Mouse (Mus musculus) ES-E14 (cell line): ENCODE measurements at regions not wholly inside any gene's neighbourhood (a gene's known extent, or its start where the extent isn't known, plus 50 kb on each side); places are given as distances from the start of the nearest gene placed in this dataset.
"Not testable (repeated sequence)": the region's sequence is repeated elsewhere in the genome, so short reads cannot be mapped to it uniquely, and the experiment has no call there.

Source experiments
- CHD2 ChIP-seq: IDR thresholded peaks from 2 replicates; pipeline ENCODE4 v1.6.1; 2014; ENCODE audit warnings: mild to moderate bottlenecking, low read depth, low read length, inconsistent platforms
- HCFC1 ChIP-seq: IDR thresholded peaks from 2 replicates; pipeline ENCODE4 v1.6.1; 2012; ENCODE audit warnings: low read length, inconsistent platforms, borderline replicate concordance; ENCODE audit not compliant: insufficient read depth
- MAFK ChIP-seq: IDR thresholded peaks from 2 replicates; pipeline ENCODE4 v1.6.1; 2014; ENCODE audit warnings: mild to moderate bottlenecking, low read depth, low read length, inconsistent platforms; ENCODE audit not compliant: insufficient read depth
- ZC3H11A ChIP-seq: IDR thresholded peaks from 2 replicates; pipeline ENCODE4 v1.6.1; 2012; ENCODE audit warnings: low read depth, mild to moderate bottlenecking, inconsistent platforms, low read length, borderline replicate concordance
- ZNF384 ChIP-seq: IDR thresholded peaks from 2 replicates; pipeline ENCODE4 v1.6.1; 2012; ENCODE audit warnings: low read depth, low read length, inconsistent platforms

DNA sequence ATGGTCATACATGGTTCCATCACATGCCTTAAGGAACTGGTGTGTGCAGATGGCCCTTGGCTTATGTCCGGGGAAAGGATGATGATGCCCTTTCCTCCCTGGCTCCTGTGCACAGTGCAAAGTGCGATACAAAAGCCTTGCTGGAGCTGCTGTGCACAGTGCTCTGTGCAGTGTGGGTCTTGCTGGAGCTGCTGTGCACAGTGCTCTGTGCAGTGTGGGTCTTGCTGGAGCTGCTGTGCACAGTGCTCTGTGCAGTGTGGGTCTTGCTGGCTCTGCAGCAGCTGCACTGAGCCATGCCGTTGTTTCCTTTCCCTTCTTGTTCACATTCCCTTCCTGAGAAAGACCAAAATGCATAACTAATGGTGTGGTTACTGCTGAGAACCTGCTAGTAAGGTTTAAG is 81.2 kb upstream of the Shb start:
- not testable (repeated sequence) for TF ChIP-seq ZNF384, ZC3H11A, HCFC1, CHD2, MAFK
